ENCODE assay signal across 27 mouse cellular contexts in the genomic region with DNA sequence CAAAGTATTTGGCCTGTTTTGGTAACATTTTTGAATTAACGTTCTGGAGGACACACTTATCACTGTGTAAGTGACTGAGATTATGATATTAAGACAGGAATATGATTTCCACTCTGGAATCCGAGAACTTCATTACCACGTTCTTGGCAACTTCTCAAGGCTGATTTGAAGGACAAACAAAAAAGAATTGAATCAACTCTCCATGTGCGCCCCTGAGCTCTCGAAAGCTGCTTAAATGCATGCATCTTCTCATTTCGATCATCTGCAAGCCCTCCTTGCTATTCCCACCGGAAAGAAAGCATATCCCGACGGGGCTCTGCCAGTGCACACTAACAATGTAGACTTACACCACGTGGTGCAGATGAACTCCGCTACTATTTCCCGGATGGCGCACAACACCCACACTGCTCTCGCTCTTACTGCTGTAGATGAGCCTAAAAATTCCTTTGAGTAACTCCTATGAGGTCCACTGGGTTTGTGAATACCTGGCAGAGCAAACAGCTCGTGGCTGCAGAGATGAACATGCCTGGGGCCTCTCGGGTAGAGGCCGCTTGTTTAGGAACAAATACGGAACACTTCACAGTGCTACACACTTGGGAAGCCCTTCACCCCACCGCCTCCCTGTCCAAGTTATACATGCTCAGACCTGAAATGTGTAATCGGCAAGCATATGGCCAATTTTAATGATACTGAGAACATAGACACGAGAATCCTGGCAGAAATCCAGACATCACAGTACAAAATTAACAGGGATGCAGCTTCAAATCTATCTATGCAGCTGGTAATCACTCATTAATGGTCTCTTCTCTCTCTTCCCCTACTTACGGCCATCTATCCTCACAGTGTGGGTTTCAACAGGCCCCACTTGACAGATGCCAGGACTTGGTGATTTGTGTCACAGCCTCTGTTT.
DNase-seq lines count a peak whose midpoint lies in the region; ATAC-seq lines count a peak whose summit lies in the region.
"Had no signal": no experiment of that assay in that cellular context is flagged by ENCODE, and none has a peak within 500 bp of the region (broad histone marks: within the 10 kb centered on the region; RNA-seq: fewer than 3 reads in every experiment).

No protein-coding gene starts in this region.

- WGBS in forebrain, embryonic 14.5 days, result 77% methylated on average over 22 of the region's 22 CpGs
- 90% methylated on average over 22 of the region's 22 CpGs for WGBS in forebrain, embryonic 10.5 days

- no peak overlapping the region for H3K9ac ChIP-seq in forebrain, embryonic 14.5 days (ENCODE audit: low read length)
- H3K9ac ChIP-seq: embryonic facial prominence, embryonic 13.5 days; hindbrain, embryonic 12.5 days; liver, postnatal 0 days; neural tube, embryonic 13.5 days had no signal

- no peaks in the 10 kb centered on the region for H3K4me1 ChIP-seq in forebrain, embryonic 14.5 days (ENCODE audit: control insufficient read depth, insufficient read depth, low read length)
- no peaks in the 10 kb centered on the region for H3K4me1 ChIP-seq in forebrain, embryonic 10.5 days
- H3K4me1 ChIP-seq: embryonic facial prominence, embryonic 13.5 days; hindbrain, embryonic 12.5 days had no signal

- H3K27me3 ChIP-seq in forebrain, embryonic 14.5 days (replicated peaks; ENCODE audit: control insufficient read depth, insufficient read depth, low read length), result no peaks in the 10 kb centered on the region
- no peaks in the 10 kb centered on the region for H3K27me3 ChIP-seq in forebrain, embryonic 10.5 days (ENCODE audit: poor library complexity, severe bottlenecking)
- H3K27me3 ChIP-seq: CH12.LX; embryonic facial prominence, embryonic 13.5 days; hindbrain, embryonic 12.5 days; neural tube, embryonic 13.5 days had no signal

- no peaks in the 10 kb centered on the region for H3K36me3 ChIP-seq in forebrain, embryonic 14.5 days (ENCODE audit: control insufficient read depth, insufficient read depth, low read length)
- H3K36me3 ChIP-seq in forebrain, embryonic 10.5 days (replicated peaks), result no peaks in the 10 kb centered on the region
- H3K36me3 ChIP-seq: embryonic facial prominence, embryonic 13.5 days; hindbrain, embryonic 12.5 days; neural tube, embryonic 13.5 days had no signal

- peak; percentile 79 for ATAC-seq in forebrain, embryonic 14.5 days
- ATAC-seq: intestine, postnatal 0 days; liver, postnatal 0 days; lung, postnatal 0 days; midbrain, embryonic 16.5 days; Patski had no signal

- peak; percentile 78 for DNase-seq in forebrain, embryonic 14.5 days (ENCODE audit: low spot score)
- DNase-seq in forebrain, embryonic 10.5 days (ENCODE audit: extremely low spot score, low spot score), result no peak
- peak; percentile 24 for DNase-seq in layer of hippocampus, adult 9-11 months
- no peak for DNase-seq in layer of hippocampus, postnatal 10 days (ENCODE audit: low spot score in 2 of 2)
- DNase-seq in adrenal gland, postnatal 25 days, result peak; percentile 13
- peak; percentile 46 for DNase-seq in testis, postnatal 10 days (ENCODE audit: low spot score)
- DNase-seq in spleen, postnatal 4 days (ENCODE audit: low spot score in 2 of 2), result no peak
- DNase-seq: B cell, adult 2 months; cerebellum, adult 2 months; cerebellum, postnatal 25 days; gastrocnemius, postnatal 36 days; kidney, postnatal 25 days; liver, postnatal 0 days; right cerebral cortex, postnatal 25 days; spleen, adult 18-20 months; thymus, postnatal 25 days had no signal

- no peaks in the 10 kb centered on the region for H3K9me3 ChIP-seq in forebrain, embryonic 14.5 days (replicated peaks; ENCODE audit: control insufficient read depth, low read length)
- no peaks in the 10 kb centered on the region for H3K9me3 ChIP-seq in forebrain, embryonic 10.5 days
- H3K9me3 ChIP-seq: embryonic facial prominence, embryonic 13.5 days; G1E; hindbrain, embryonic 12.5 days; neural tube, embryonic 13.5 days had no signal

- peak overlapping the region; percentile 54; the same call in 1 of the 2 replicates for H3K27ac ChIP-seq in forebrain, embryonic 14.5 days (ENCODE audit: low read depth, low read length)
- H3K27ac ChIP-seq in forebrain, embryonic 10.5 days, result no peak overlapping the region
- H3K27ac ChIP-seq: embryonic facial prominence, embryonic 13.5 days; hindbrain, embryonic 12.5 days; macrophage; neural tube, embryonic 13.5 days had no signal

- no peak overlapping the region for H3K4me2 ChIP-seq in forebrain, embryonic 14.5 days (ENCODE audit: low read length)
- H3K4me2 ChIP-seq: embryonic facial prominence, embryonic 13.5 days; hindbrain, embryonic 12.5 days; neural tube, embryonic 13.5 days had no signal

- no peak overlapping the region for H3K4me3 ChIP-seq in forebrain, embryonic 14.5 days (ENCODE audit: low read depth, low read length)
- H3K4me3 ChIP-seq in forebrain, embryonic 10.5 days, result no peak overlapping the region
- H3K4me3 ChIP-seq: embryonic facial prominence, embryonic 13.5 days; hindbrain, embryonic 12.5 days; myocyte; neural tube, embryonic 13.5 days had no signal

Comparison
In these comparisons a context has a peak if more than half of its experiments do, and no peak if none do; other contexts are left out.
1. DNase-seq: peak in forebrain, embryonic 14.5 days (single experiment), layer of hippocampus, adult 9-11 months (single experiment), adrenal gland, postnatal 25 days (single experiment) and testis, postnatal 10 days (single experiment); none in forebrain, embryonic 10.5 days (single experiment), layer of hippocampus, postnatal 10 days (0 of 2) and spleen, postnatal 4 days (0 of 2).